Mouse (Mus musculus) spleen, postnatal 14 days (tissue): ENCODE measurements around the gene Vsig2.

Experiments used
- DNase-seq, 2 experiments: peaks; one replicate each; pipeline ENCODE4 v3.0.0; 2021 to 2022; ENCODE audit warnings: low spot score in 2 of 2

The Vsig2 gene

GRCm38 (mm10) chr9:37567019-37567418, 28.0 kb downstream of the Vsig2 start:
- no peak for DNase-seq

- DNase-seq, result no peak
Observed at GRCm38 (mm10) chr9:37567454-37567853, 28.4 kb downstream of the Vsig2 start.

GRCm38 (mm10) chr9:37567892-37568604, 29.0 kb downstream of the Vsig2 start:
- no peak for DNase-seq

- no peak for DNase-seq
Observed at GRCm38 (mm10) chr9:37568605-37569214, 29.7 kb downstream of the Vsig2 start.

- no peak for DNase-seq
Observed at GRCm38 (mm10) chr9:37569231-37569835, 30.3 kb downstream of the Vsig2 start.

GRCm38 (mm10) chr9:37572204-37572876, 33.3 kb downstream of the Vsig2 start:
- DNase-seq, result no peak

GRCm38 (mm10) chr9:37576436-37576930, 37.4 kb downstream of the Vsig2 start:
- DNase-seq, result peak in 1 of 2 experiments; percentile 18

GRCm38 (mm10) chr9:37583594-37583993, 44.5 kb downstream of the Vsig2 start:
- DNase-seq, result no peak

- DNase-seq, result no peak
Observed at GRCm38 (mm10) chr9:37586718-37587117, 47.7 kb downstream of the Vsig2 start.

GRCm38 (mm10) chr9:37590381-37590780, 51.3 kb downstream of the Vsig2 start:
- DNase-seq, result no peak

- DNase-seq, result no peak
Observed at GRCm38 (mm10) chr9:37592025-37592424, 53.0 kb downstream of the Vsig2 start.

GRCm38 (mm10) chr9:37592633-37593032, 53.6 kb downstream of the Vsig2 start:
- DNase-seq, result no peak

- DNase-seq, result no peak
Observed at GRCm38 (mm10) chr9:37593690-37594089, 54.6 kb downstream of the Vsig2 start.
